Comparison of ENCODE assay signal across 10 mouse cellular contexts in the genomic region with DNA sequence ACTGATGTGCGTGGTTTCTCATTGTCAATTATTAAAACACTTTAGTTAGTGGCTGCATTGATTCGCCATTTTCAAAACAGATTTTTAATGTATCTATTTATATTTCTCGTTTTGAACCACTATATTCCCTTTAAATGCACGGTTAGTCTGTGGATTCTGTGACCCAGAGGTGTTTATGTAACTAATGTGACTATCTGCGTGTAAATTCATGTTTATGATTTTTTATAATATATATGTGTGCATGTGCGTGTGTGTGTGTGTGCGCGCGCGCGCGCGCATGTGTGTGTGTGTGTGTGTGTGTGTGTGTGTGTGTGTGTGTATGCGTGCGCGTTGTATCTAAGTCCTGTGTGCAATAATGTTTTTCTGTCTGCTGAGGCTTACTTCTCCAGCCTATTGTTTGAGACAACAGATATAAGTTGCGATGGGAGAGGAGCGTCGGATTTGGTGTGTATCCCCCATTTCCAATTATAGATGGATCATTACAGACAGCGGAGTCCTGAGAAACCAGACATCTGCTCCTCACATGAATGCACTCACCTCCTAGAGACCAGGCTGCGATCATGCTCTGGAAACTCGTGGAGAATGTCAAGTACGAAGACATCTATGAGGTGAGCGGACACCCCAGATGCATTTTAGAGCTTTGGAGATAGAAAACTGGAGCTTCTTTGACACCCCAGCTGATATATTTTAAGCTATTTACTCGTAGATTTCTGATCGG. TPM values are rescaled to one million over a fixed set of nuclear protein-coding genes. Genes with fewer than 3 reads are reported as not detected.
DNase-seq lines count a peak whose midpoint lies in the region; ATAC-seq and TF ChIP-seq lines count a peak whose summit lies in the region.
"Had no signal": no experiment of that assay in that cellular context is flagged by ENCODE, and none has a peak within 500 bp of the region (broad histone marks: within the 10 kb centered on the region; RNA-seq: fewer than 3 reads in every experiment).

Gene Tfap2b (plus strand): TSS at position 274 of the 718 bp plus-strand sequence.

- no peaks in the 10 kb centered on the region for H3K36me3 ChIP-seq in embryonic facial prominence, embryonic 15.5 days
- no peaks in the 10 kb centered on the region for H3K36me3 ChIP-seq in limb, embryonic 10.5 days

- H3K27me3 ChIP-seq in embryonic facial prominence, embryonic 15.5 days, result peaks cover 26% of the 10 kb centered on the region
- peaks cover 78% of the 10 kb centered on the region for H3K27me3 ChIP-seq in limb, embryonic 10.5 days (ENCODE audit: low read depth, poor library complexity, severe bottlenecking)

- no peaks in the 10 kb centered on the region for H3K9me3 ChIP-seq in embryonic facial prominence, embryonic 15.5 days (replicated peaks)
- no peaks in the 10 kb centered on the region for H3K9me3 ChIP-seq in limb, embryonic 10.5 days (replicated peaks)

- 1% methylated on average over 26 of the region's 26 CpGs for WGBS in embryonic facial prominence, embryonic 15.5 days
- 2% methylated on average over 26 of the region's 26 CpGs for WGBS in limb, embryonic 10.5 days

- ATAC-seq in embryonic facial prominence, embryonic 15.5 days (ENCODE audit: insufficient number of reproducible peaks, low FRiP score, low TSS enrichment, low read depth), result no peak
- ATAC-seq in erythroblast, adult 5-6 weeks (replicated peaks; ENCODE audit: low FRiP score, poor library complexity, severe bottlenecking), result no peak

- 0 out of 2 replicates have a peak within 1 kb of the TSS, but pooled peaks have one; percentile 1 for H3K4me3 ChIP-seq in left cerebral cortex, adult 2 months
- H3K4me3 ChIP-seq in embryonic facial prominence, embryonic 15.5 days (replicated peaks), result peak within 1 kb of the TSS; percentile 50
- peak within 1 kb of the TSS; percentile 47 for H3K4me3 ChIP-seq in limb, embryonic 10.5 days
- H3K4me3 ChIP-seq: heart, adult 2 months had no signal

- intact Hi-C loops in left cerebral cortex, adult 2 months (cut with DNase I), result loop anchor here (5.0 to 10.0 kb wide), 4 partner anchors 96 to 1244 kb away; no protein-coding TSS in a partner anchor
- intact Hi-C loops in left cerebral cortex, postnatal 25 days (cut with DNase I), result loop anchor here (5.0 kb wide), 3 partner anchors 101 to 1244 kb away; no protein-coding TSS in a partner anchor

- no peak for TF ChIP-seq CTCF in left cerebral cortex, adult 2 months (IDR thresholded peaks at IDR 0.05)

- no peaks in the 10 kb centered on the region for H3K4me1 ChIP-seq in embryonic facial prominence, embryonic 15.5 days
- H3K4me1 ChIP-seq in limb, embryonic 10.5 days, result peaks cover 3% of the 10 kb centered on the region; the same call in 1 of the 2 replicates

- DNase-seq in left cerebral cortex, adult 2 months (ENCODE audit: extremely low spot score in 1 of 2, low spot score in 2 of 2), result no peak
- no peak for DNase-seq in left cerebral cortex, postnatal 25 days (ENCODE audit: low spot score in 2 of 2)
- DNase-seq in limb, embryonic 10.5 days (ENCODE audit: low spot score), result peak; percentile 49
- peak; percentile 86 for DNase-seq in retina, postnatal 1 day
- no peak for DNase-seq in testis, postnatal 14 days (ENCODE audit: low spot score)
- DNase-seq in right cerebral cortex, postnatal 4 days, result no peak
- DNase-seq: heart, adult 2 months had no signal

- H3K27ac ChIP-seq in left cerebral cortex, adult 2 months, result no peak within 1 kb of the TSS
- peak within 1 kb of the TSS; percentile 78 for H3K27ac ChIP-seq in embryonic facial prominence, embryonic 15.5 days (replicated peaks)
- H3K27ac ChIP-seq in limb, embryonic 10.5 days, result peak within 1 kb of the TSS; percentile 81
- H3K27ac ChIP-seq: heart, adult 2 months had no signal

- H3K4me2 ChIP-seq in embryonic facial prominence, embryonic 15.5 days (replicated peaks), result peak within 1 kb of the TSS; percentile 47

- peak within 1 kb of the TSS; percentile 47 for H3K9ac ChIP-seq in embryonic facial prominence, embryonic 15.5 days

RNA-seq across cellular contexts. Expression of gene Tfap2b, which starts in this region (rescaled TPM):
- total RNA-seq in left cerebral cortex, adult 2 months (2021), result 1 to 10 TPM in 1 of 2 experiments, under 1 TPM in 1; 0.79 to 1.1 TPM
- 1 to 10 TPM in 1 of 2 experiments, under 1 TPM in 1; 0.78 to 1.0 TPM for total RNA-seq in left cerebral cortex, postnatal 25 days (2021)
- polyA plus RNA-seq in embryonic facial prominence, embryonic 15.5 days (2015; fragmentation: Nextera tagmentation; extraction: Ambion mirVana), result 50.3 and 51.9 TPM in 2 replicates
- 6.7 and 19.7 TPM in 2 replicates for polyA plus RNA-seq in limb, embryonic 10.5 days (2016; fragmentation: Nextera tagmentation; extraction: Ambion mirVana)
- not detected in 2 replicates for total RNA-seq in erythroblast, adult 5-6 weeks (2015; ENCODE audit: low replicate concordance)
- 0.14 TPM in 1 of 2 replicates, not detected in the other for total RNA-seq in erythroblast, adult 5-6 weeks (2017; ENCODE audit: low replicate concordance)
- total RNA-seq: heart, adult 2 months; neutrophil, adult 5-6 weeks had no signal

Comparison
In these comparisons a context has a peak if more than half of its experiments do, and no peak if none do; other contexts are left out.
1. DNase-seq: peak in limb, embryonic 10.5 days (single experiment) and retina, postnatal 1 day (single experiment); none in left cerebral cortex, adult 2 months (0 of 2), left cerebral cortex, postnatal 25 days (0 of 2), testis, postnatal 14 days (single experiment) and right cerebral cortex, postnatal 4 days (single experiment).
2. Peak in every context shown above with its lines, with median percentiles within 50 percentile points of each other: H3K4me3 ChIP-seq.